In genomic region chr16:35287244-35287643, GRCm38 (mm10) we compare ENCODE assay signal across 16 mouse cellular contexts.
"Had no signal": no experiment of that assay in that cellular context is flagged by ENCODE, and none has a peak within 500 bp of the region (broad histone marks: within the 10 kb centered on the region; RNA-seq: fewer than 3 reads in every experiment).

No protein-coding gene starts in this region.

- H3K27ac ChIP-seq: neural tube, embryonic 13.5 days; neural tube, embryonic 15.5 days; stomach, embryonic 15.5 days; stomach, postnatal 0 days had no signal

- DNase-seq: retina, postnatal 1 day; right cerebral cortex, adult 18-20 months; right cerebral cortex, postnatal 14 days; right cerebral cortex, postnatal 25 days; right cerebral cortex, postnatal 4 days; spleen, adult 18-20 months; thymus, adult 18-20 months; thymus, adult 2 months; thymus, postnatal 14 days; thymus, postnatal 25 days; thymus, postnatal 36 days; thymus, postnatal 4 days had no signal

- H3K9ac ChIP-seq: neural tube, embryonic 13.5 days; neural tube, embryonic 15.5 days; stomach, embryonic 15.5 days had no signal

- H3K4me1 ChIP-seq: neural tube, embryonic 15.5 days; stomach, embryonic 15.5 days had no signal

- H3K27me3 ChIP-seq: neural tube, embryonic 13.5 days; neural tube, embryonic 15.5 days; stomach, embryonic 15.5 days had no signal

- H3K36me3 ChIP-seq: stomach, embryonic 15.5 days had no signal

- H3K9me3 ChIP-seq: neural tube, embryonic 13.5 days; neural tube, embryonic 15.5 days; stomach, embryonic 15.5 days had no signal

- H3K4me3 ChIP-seq: neural tube, embryonic 13.5 days; neural tube, embryonic 15.5 days; stomach, embryonic 15.5 days had no signal

- H3K4me2 ChIP-seq: neural tube, embryonic 13.5 days; neural tube, embryonic 15.5 days; stomach, embryonic 15.5 days had no signal
